Mouse (Mus musculus) megakaryocyte-erythroid progenitor cell, adult 5-6 weeks (primary cell): ENCODE results near the gene Zswim7. TPM values are rescaled to one million over a fixed set of nuclear protein-coding genes. Genes with fewer than 3 reads are reported as not detected.

ENCODE experiments used
- total RNA-seq, 2 experiments: library from RNA; stranded (forward) in 1 of 2; stranded (reverse) in 1 of 2; fragments of 200-1000, 215-1000 nt in 1 of 2; fragments of >200 nt in 1 of 2; fragmentation: Nextera tagmentation in 1 of 2; gene quantifications; 2 replicates each; pipeline ENCODE4 v1.2.3; 2014 to 2017

The Zswim7 gene
- total RNA-seq, 2 experiments from 2014 or later = 9.5 to 14.7 TPM

Other genes starting within 250 kb of the Zswim7 start
- not detected in 2 replicates for gene Adora2b, start 32.4 kb downstream of the Zswim7 start, total RNA-seq (2014; fragmentation: Nextera tagmentation)
- not detected in 2 replicates for gene Adora2b, start 32.4 kb downstream of the Zswim7 start, total RNA-seq (2017)
- gene Ttc19, start 98 bp upstream of the Zswim7 start, total RNA-seq (2014; fragmentation: Nextera tagmentation) = 9.9 and 14.9 TPM in 2 replicates
- 12.1 and 23.5 TPM in 2 replicates for gene Ttc19, start 98 bp upstream of the Zswim7 start, total RNA-seq (2017)
- 10.6 and 12.0 TPM in 2 replicates for gene Pigl, start 177.1 kb upstream of the Zswim7 start, total RNA-seq (2014; fragmentation: Nextera tagmentation)
- 2.0 and 3.2 TPM in 2 replicates for gene Pigl, start 177.1 kb upstream of the Zswim7 start, total RNA-seq (2017)
- 282 and 352 TPM in 2 replicates for gene Ncor1, start 177.2 kb upstream of the Zswim7 start, total RNA-seq (2014; fragmentation: Nextera tagmentation)
- gene Ncor1, start 177.2 kb upstream of the Zswim7 start, total RNA-seq (2017) = 261 and 277 TPM in 2 replicates